Mouse (Mus musculus): Measurements from ENCODE around the gene Aipl1. TPM values are rescaled to one million over a fixed set of nuclear protein-coding genes. Genes with fewer than 3 reads are reported as not detected.

The Aipl1 gene
- polyA plus RNA-seq, 1 experiment from 2014 or later = 0.19 TPM

DNA sequence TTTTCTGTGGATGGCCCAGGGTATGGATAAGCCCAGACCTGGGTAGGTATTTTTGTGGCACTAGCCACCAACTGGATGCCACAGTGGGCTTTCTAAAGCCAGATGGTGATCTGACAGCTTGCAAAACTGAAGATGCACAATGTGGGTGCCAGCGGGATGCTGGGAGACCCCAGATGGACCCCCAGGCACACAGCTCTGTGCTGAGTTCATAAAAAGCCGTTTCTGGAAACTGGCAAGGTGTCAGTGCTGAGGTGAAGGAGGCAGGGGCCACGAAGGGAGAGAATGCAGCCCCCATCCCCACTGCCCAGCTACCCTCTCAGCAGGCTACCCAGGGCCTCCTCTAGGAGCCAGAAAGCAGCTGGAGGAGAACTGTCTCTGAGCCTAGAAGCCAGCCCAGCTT, 19.9 kb upstream of the Aipl1 start:
- no peak overlapping the region for H3K9ac ChIP-seq (ENCODE audit: low read length)
- WGBS = 65% methylated on average over 3 of the region's 3 CpGs
- H3K4me1 ChIP-seq (ENCODE audit: control insufficient read depth, insufficient read depth, low read length) = 0 out of 2 replicates have a peak, but pooled peaks cover 4% of the 10 kb centered on the region
- no peak overlapping the region for H3K27ac ChIP-seq (replicated peaks; ENCODE audit: low read depth, low read length)
- DNase-seq (ENCODE audit: low spot score) = no peak
- no peaks in the 10 kb centered on the region for H3K36me3 ChIP-seq (ENCODE audit: control insufficient read depth, insufficient read depth, low read length)
- no peak for ATAC-seq (ENCODE audit: insufficient number of reproducible peaks, low FRiP score, low TSS enrichment, low read depth)
- no peak overlapping the region for H3K4me3 ChIP-seq (ENCODE audit: low read depth, low read length)
- no peaks in the 10 kb centered on the region for H3K9me3 ChIP-seq (ENCODE audit: control insufficient read depth, low read length)
- H3K4me2 ChIP-seq (ENCODE audit: low read depth, severe bottlenecking) = no peak overlapping the region
- no peaks in the 10 kb centered on the region for H3K27me3 ChIP-seq (ENCODE audit: control insufficient read depth, insufficient read depth, low read length)

DNA sequence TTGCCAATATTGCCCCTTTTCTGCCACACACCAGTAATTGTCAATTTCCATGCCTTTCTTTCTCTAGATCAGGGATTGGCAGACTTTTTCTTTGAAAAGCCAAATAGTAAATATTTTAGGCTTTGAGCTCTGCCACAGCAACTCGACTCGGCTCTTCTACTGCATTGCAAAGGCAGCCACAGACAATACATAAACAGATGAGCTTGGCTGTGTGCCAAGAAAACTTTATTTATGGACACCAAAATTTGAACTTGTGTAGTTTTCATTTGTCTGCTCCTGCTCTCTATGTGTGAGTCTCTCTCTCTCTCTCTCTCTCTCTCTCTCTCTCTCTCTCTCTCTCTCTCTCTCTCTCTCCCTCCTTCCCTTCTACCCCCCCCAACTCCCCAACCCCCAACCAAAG, 17.9 kb upstream of the Aipl1 start:
- Histone ChIP-seq H3K9ac (ENCODE audit: low read length) (no peak overlapping the region), H3K27ac (replicated peaks; ENCODE audit: low read depth, low read length) (no peak overlapping the region), H3K4me2 (ENCODE audit: low read depth, severe bottlenecking) (no peak overlapping the region), H3K9me3 (ENCODE audit: control insufficient read depth, low read length) (no peaks in the 10 kb centered on the region), H3K4me1 (ENCODE audit: control insufficient read depth, insufficient read depth, low read length) (0 out of 2 replicates have a peak, but pooled peaks cover 4% of the 10 kb centered on the region), H3K27me3 (ENCODE audit: control insufficient read depth, insufficient read depth, low read length) (peaks cover 7% of the 10 kb centered on the region; the same call in 1 of the 2 replicates), H3K36me3 (ENCODE audit: control insufficient read depth, insufficient read depth, low read length) (no peaks in the 10 kb centered on the region), H3K4me3 (ENCODE audit: low read depth, low read length) (no peak overlapping the region)
- no peak for DNase-seq (ENCODE audit: low spot score)
- no peak for ATAC-seq (ENCODE audit: insufficient number of reproducible peaks, low FRiP score, low TSS enrichment, low read depth)
- WGBS = 78% methylated on average over 2 of the region's 2 CpGs

DNA sequence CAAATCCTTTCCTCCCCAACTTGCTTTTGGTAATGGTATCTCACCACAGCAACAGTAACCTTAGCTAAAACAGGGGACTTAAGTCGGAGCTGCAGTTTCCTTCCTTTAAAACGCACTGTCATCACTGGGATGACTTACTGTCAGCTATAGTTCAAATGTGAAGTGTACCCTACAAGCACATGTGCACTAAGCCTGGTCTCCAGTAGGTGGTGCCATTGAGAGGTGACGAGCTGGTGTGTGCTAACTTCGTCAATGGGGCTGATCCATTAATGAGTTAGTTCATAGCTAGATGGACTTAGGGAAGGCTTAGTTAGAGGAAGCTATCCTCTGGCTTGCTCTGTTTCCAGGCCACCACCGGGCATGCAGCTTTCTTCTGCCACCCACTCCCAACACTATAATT, 15.3 kb upstream of the Aipl1 start:
- DNase-seq (ENCODE audit: low spot score) = peak; percentile 77
- Histone ChIP-seq H3K9ac (ENCODE audit: low read length) (no peak overlapping the region), H3K36me3 (ENCODE audit: control insufficient read depth, insufficient read depth, low read length) (no peaks in the 10 kb centered on the region), H3K4me1 (ENCODE audit: control insufficient read depth, insufficient read depth, low read length) (0 out of 2 replicates have a peak, but pooled peaks cover 4% of the 10 kb centered on the region), H3K4me3 (ENCODE audit: low read depth, low read length) (no peak overlapping the region), H3K27ac (replicated peaks; ENCODE audit: low read depth, low read length) (no peak overlapping the region), H3K27me3 (ENCODE audit: control insufficient read depth, insufficient read depth, low read length) (peaks cover 7% of the 10 kb centered on the region; the same call in 1 of the 2 replicates), H3K9me3 (ENCODE audit: control insufficient read depth, low read length) (no peaks in the 10 kb centered on the region), H3K4me2 (ENCODE audit: low read depth, severe bottlenecking) (no peak overlapping the region)
- 27% methylated on average over 5 of the region's 5 CpGs for WGBS
- ATAC-seq (ENCODE audit: insufficient number of reproducible peaks, low FRiP score, low TSS enrichment, low read depth) = no peak

- no peak for DNase-seq (ENCODE audit: low spot score)
- H3K27me3 ChIP-seq (ENCODE audit: control insufficient read depth, insufficient read depth, low read length) = peaks cover 7% of the 10 kb centered on the region; the same call in 1 of the 2 replicates
- 0 out of 2 replicates have a peak, but pooled peaks cover 4% of the 10 kb centered on the region for H3K4me1 ChIP-seq (ENCODE audit: control insufficient read depth, insufficient read depth, low read length)
Observed at GRCm38 (mm10) chr11:72052221-72052620, 14.9 kb upstream of the Aipl1 start.

DNA sequence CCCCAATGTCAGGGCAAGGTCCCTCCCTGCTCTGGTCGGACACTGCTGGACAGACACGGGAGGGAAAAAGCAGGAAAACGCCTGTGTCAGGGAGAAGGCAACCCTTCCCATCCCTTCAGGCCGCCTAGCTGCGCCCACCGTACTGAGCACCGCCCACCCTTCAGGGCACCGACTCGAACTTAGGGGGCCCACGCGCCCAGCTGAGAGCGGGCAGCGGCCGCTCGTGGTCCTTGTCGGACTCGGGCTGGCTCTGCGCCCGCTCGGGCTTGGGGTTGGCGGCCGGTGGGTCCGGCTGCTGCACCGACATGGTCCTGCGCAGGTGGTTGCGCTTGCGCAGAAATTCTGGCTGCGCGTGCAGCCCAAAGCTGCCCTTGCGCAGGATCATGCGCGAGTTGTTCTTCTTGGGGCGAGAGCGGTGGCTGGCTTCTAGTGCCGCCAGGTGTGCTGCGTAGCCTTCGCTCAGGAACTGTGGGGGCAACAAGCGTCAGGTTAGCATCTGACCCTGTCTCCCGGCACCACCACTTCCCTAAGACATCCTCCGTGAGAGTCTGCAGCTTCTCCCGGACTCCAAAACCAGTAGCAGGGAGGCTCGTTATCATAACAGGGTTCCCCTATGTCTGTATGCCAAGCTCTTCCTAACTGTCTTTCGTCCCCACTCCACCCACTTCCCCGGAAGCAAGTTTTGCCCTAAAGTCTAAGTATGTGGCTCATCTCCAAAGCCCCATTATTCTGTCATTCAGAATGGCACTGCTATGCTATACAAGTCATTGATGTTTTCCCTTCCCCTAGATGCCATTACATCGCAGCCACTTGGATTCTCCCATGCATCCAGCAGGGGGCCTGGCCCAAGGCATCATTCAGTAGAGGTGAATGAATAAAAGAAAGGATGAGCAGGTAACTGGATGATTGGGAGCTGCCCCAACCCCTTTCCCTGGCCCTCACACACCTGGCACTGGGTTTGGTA, 13.9 kb upstream of the Aipl1 start:
- 3% methylated on average over 45 of the region's 45 CpGs for WGBS
- H3K36me3 ChIP-seq (ENCODE audit: control insufficient read depth, insufficient read depth, low read length) = no peaks in the 10 kb centered on the region
- H3K27ac ChIP-seq (replicated peaks; ENCODE audit: low read depth, low read length) = no peak overlapping the region
- no peaks in the 10 kb centered on the region for H3K9me3 ChIP-seq (ENCODE audit: control insufficient read depth, low read length)
- H3K9ac ChIP-seq (ENCODE audit: low read length) = peak overlapping the region; percentile 49
- peak overlapping the region; percentile 83 for H3K4me2 ChIP-seq (ENCODE audit: low read depth, severe bottlenecking)
- peaks cover 7% of the 10 kb centered on the region; the same call in 1 of the 2 replicates for H3K27me3 ChIP-seq (ENCODE audit: control insufficient read depth, insufficient read depth, low read length)
- ATAC-seq (ENCODE audit: insufficient number of reproducible peaks, low FRiP score, low TSS enrichment, low read depth) (peak; percentile 55; the same call in 1 of the 2 replicates), DNase-seq (ENCODE audit: low spot score) (peak; percentile 59)
- 0 out of 2 replicates have a peak, but pooled peaks cover 4% of the 10 kb centered on the region for H3K4me1 ChIP-seq (ENCODE audit: control insufficient read depth, insufficient read depth, low read length)
- H3K4me3 ChIP-seq (ENCODE audit: low read depth, low read length) = peak overlapping the region; percentile 47

More at GRCm38 (mm10) chr11:72052221-72052620, 14.9 kb upstream of the Aipl1 start:
- Histone ChIP-seq H3K36me3 (ENCODE audit: control insufficient read depth, insufficient read depth, low read length) (no peaks in the 10 kb centered on the region), H3K27ac (replicated peaks; ENCODE audit: low read depth, low read length) (no peak overlapping the region), H3K4me3 (ENCODE audit: low read depth, low read length) (no peak overlapping the region), H3K9ac (ENCODE audit: low read length) (no peak overlapping the region), H3K9me3 (ENCODE audit: control insufficient read depth, low read length) (no peaks in the 10 kb centered on the region), H3K4me2 (ENCODE audit: low read depth, severe bottlenecking) (no peak overlapping the region)
- no peak for ATAC-seq (ENCODE audit: insufficient number of reproducible peaks, low FRiP score, low TSS enrichment, low read depth)
- 41% methylated on average over 3 of the region's 3 CpGs for WGBS

DNA sequence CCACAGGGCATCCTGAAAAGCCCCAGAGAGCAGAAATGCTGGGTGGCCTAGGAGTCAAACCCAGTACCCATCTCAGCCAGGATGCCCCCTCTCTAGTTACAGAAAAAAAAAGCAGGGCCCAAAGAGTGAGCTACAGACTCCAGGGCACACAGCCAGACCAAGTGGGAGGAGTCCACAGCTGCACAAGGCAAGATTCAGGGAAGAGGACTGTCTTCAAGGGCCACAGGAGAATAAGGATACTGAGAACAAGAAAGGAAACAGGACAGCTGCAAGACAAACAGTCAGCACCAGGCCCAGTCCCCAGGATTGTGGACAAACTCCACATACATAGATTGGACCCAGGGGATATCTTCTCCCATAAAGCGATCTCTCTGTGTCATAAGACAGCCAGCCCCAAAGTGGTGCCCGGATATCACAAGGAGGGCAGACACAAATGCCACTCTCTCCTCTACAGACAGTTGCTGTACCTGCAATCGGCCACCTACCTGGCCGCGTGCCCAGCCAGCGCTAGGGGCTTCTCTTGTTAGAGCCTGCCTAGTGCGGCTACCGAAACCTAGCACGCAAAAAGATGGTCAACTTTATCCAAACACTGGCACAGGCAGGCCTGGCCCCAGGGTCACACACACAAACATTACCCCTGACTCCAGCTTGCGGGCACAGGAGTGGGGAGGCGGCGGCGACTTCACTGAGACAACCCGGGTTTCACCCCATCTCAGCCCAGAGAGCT, 13.0 kb upstream of the Aipl1 start:
- no peaks in the 10 kb centered on the region for H3K9me3 ChIP-seq (ENCODE audit: control insufficient read depth, low read length)
- H3K36me3 ChIP-seq (ENCODE audit: control insufficient read depth, insufficient read depth, low read length) = peaks cover 3% of the 10 kb centered on the region
- H3K27me3 ChIP-seq (ENCODE audit: control insufficient read depth, insufficient read depth, low read length) = peaks cover 7% of the 10 kb centered on the region; the same call in 1 of the 2 replicates
- 22% methylated on average over 14 of the region's 14 CpGs for WGBS
- peak overlapping the region; percentile 47 for H3K4me3 ChIP-seq (ENCODE audit: low read depth, low read length)
- peak overlapping the region; percentile 83 for H3K4me2 ChIP-seq (ENCODE audit: low read depth, severe bottlenecking)
- no peaks in the 10 kb centered on the region for H3K4me1 ChIP-seq (ENCODE audit: control insufficient read depth, insufficient read depth, low read length)
- ATAC-seq (ENCODE audit: insufficient number of reproducible peaks, low FRiP score, low TSS enrichment, low read depth) = peak; percentile 12; the same call in 1 of the 2 replicates
- no peak for DNase-seq (ENCODE audit: low spot score)
- H3K9ac ChIP-seq (ENCODE audit: low read length) = peak overlapping the region; percentile 49
- no peak overlapping the region for H3K27ac ChIP-seq (replicated peaks; ENCODE audit: low read depth, low read length)

DNA sequence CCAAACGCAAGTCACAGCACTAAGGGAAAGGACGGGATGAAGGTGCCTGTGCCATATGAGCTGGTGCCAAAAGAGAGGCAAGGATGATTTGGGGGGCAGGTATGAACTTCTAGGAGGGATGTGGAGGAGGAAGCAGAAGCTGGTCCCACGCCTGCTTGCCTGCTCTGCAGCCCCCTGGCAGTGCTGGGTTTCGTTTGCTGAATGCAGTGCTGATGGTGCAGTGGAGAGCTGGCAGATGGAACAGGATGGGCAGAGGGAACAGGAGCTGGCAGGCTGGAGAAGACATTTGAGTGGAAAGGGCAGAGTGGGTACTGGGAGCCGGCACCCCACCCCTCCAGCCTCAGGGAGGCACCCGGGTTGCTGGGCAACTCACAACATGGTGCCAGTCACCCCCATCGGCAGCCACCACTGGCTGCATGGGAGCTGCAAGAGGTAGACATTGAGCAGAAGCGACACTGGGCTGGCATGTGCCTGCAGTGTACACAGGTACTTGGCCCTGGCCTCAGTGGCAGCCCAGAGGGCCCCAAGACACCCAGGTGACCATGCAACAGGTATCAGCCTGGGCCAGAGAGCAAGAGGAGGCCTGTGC, 12.0 kb upstream of the Aipl1 start:
- Histone ChIP-seq H3K27me3 (ENCODE audit: control insufficient read depth, insufficient read depth, low read length) (peaks cover 7% of the 10 kb centered on the region; the same call in 1 of the 2 replicates), H3K4me1 (ENCODE audit: control insufficient read depth, insufficient read depth, low read length) (no peaks in the 10 kb centered on the region), H3K36me3 (ENCODE audit: control insufficient read depth, insufficient read depth, low read length) (peaks cover 6% of the 10 kb centered on the region), H3K4me2 (ENCODE audit: low read depth, severe bottlenecking) (no peak overlapping the region), H3K27ac (replicated peaks; ENCODE audit: low read depth, low read length) (no peak overlapping the region), H3K4me3 (ENCODE audit: low read depth, low read length) (no peak overlapping the region), H3K9ac (ENCODE audit: low read length) (no peak overlapping the region), H3K9me3 (ENCODE audit: control insufficient read depth, low read length) (no peaks in the 10 kb centered on the region)
- WGBS = 71% methylated on average over 8 of the region's 8 CpGs
- ATAC-seq (ENCODE audit: insufficient number of reproducible peaks, low FRiP score, low TSS enrichment, low read depth) = no peak
- DNase-seq (ENCODE audit: low spot score) = no peak

GRCm38 (mm10) chr11:72048730-72049129, 11.4 kb upstream of the Aipl1 start:
- H3K4me1 ChIP-seq (ENCODE audit: control insufficient read depth, insufficient read depth, low read length) = 0 out of 2 replicates have a peak, but pooled peaks cover 4% of the 10 kb centered on the region
- DNase-seq (ENCODE audit: low spot score) (no peak), ATAC-seq (ENCODE audit: insufficient number of reproducible peaks, low FRiP score, low TSS enrichment, low read depth) (no peak)
- WGBS = 63% methylated on average over 6 of the region's 6 CpGs
- H3K27ac ChIP-seq (replicated peaks; ENCODE audit: low read depth, low read length) = no peak overlapping the region
- H3K4me2 ChIP-seq (ENCODE audit: low read depth, severe bottlenecking) = no peak overlapping the region
- H3K27me3 ChIP-seq (ENCODE audit: control insufficient read depth, insufficient read depth, low read length) = peaks cover 7% of the 10 kb centered on the region; the same call in 1 of the 2 replicates
- no peak overlapping the region for H3K4me3 ChIP-seq (ENCODE audit: low read depth, low read length)
- no peaks in the 10 kb centered on the region for H3K9me3 ChIP-seq (ENCODE audit: control insufficient read depth, low read length)
- no peak overlapping the region for H3K9ac ChIP-seq (ENCODE audit: low read length)
- H3K36me3 ChIP-seq (ENCODE audit: control insufficient read depth, insufficient read depth, low read length) = peaks cover 6% of the 10 kb centered on the region

All from limb, embryonic 11.5 days (tissue).